Mouse (Mus musculus): ENCODE results near the gene S1pr1. TPM values are rescaled to one million over a fixed set of nuclear protein-coding genes. Genes with fewer than 3 reads are reported as not detected.

The S1pr1 gene
- polyA plus RNA-seq, 1 experiment, result 2.9 TPM

- no peaks in the 10 kb centered on the region for H3K79me3 ChIP-seq (ENCODE audit: low read depth)
- no peaks in the 10 kb centered on the region for H3K36me3 ChIP-seq (ENCODE audit: control insufficient read depth, insufficient read depth)
- no peaks in the 10 kb centered on the region for H3K79me2 ChIP-seq (ENCODE audit: control insufficient read depth, insufficient read depth)
- H3ac ChIP-seq (ENCODE audit: control insufficient read depth, insufficient read length, low read depth), result no peak overlapping the region
- H3K27me3 ChIP-seq (ENCODE audit: control insufficient read depth, insufficient read depth, insufficient read length), result no peaks in the 10 kb centered on the region
- no peak overlapping the region for H3K4me3 ChIP-seq (ENCODE audit: insufficient read depth, poor library complexity, severe bottlenecking)
- TF ChIP-seq CEBPB (IDR thresholded peaks at IDR 0.05; ENCODE audit: low read depth) (no peak), MAX (IDR thresholded peaks at IDR 0.05) (no peak), CTCF (IDR thresholded peaks at IDR 0.05; ENCODE audit: control insufficient read depth, insufficient read depth, insufficient read length) (no peak), FOSL1 (IDR thresholded peaks at IDR 0.05; ENCODE audit: insufficient read depth, low read length, poor library complexity, severe bottlenecking) (no peak), MYOG (IDR thresholded peaks at IDR 0.05; ENCODE audit: control insufficient read depth, extremely low read depth, insufficient read length) (no peak), USF1 (IDR thresholded peaks at IDR 0.05; ENCODE audit: low read depth) (no peak), MYOD1 (IDR thresholded peaks at IDR 0.05; ENCODE audit: control insufficient read depth, insufficient read length, low read depth) (no peak)
These were observed 10.5 kb downstream of the S1pr1 start for GRCm38 (mm10) chr3:115704254-115704908.

GRCm38 (mm10) chr3:115703720-115704119 is 11.2 kb downstream of the S1pr1 start:
- Histone ChIP-seq H3K79me2 (ENCODE audit: control insufficient read depth, insufficient read depth) (no peaks in the 10 kb centered on the region), H3K36me3 (ENCODE audit: control insufficient read depth, insufficient read depth) (no peaks in the 10 kb centered on the region), H3K27me3 (ENCODE audit: control insufficient read depth, insufficient read depth, insufficient read length) (no peaks in the 10 kb centered on the region), H3K4me3 (ENCODE audit: insufficient read depth, poor library complexity, severe bottlenecking) (no peak overlapping the region), H3K79me3 (ENCODE audit: low read depth) (no peaks in the 10 kb centered on the region), H3ac (ENCODE audit: control insufficient read depth, insufficient read length, low read depth) (no peak overlapping the region)
- TF ChIP-seq MYOG (IDR thresholded peaks at IDR 0.05; ENCODE audit: control insufficient read depth, extremely low read depth, insufficient read length) (no peak), CTCF (IDR thresholded peaks at IDR 0.05; ENCODE audit: control insufficient read depth, insufficient read depth, insufficient read length) (no peak), USF1 (IDR thresholded peaks at IDR 0.05; ENCODE audit: low read depth) (no peak), MAX (IDR thresholded peaks at IDR 0.05) (no peak), CEBPB (IDR thresholded peaks at IDR 0.05; ENCODE audit: low read depth) (no peak), FOSL1 (IDR thresholded peaks at IDR 0.05; ENCODE audit: insufficient read depth, low read length, poor library complexity, severe bottlenecking) (no peak), MYOD1 (IDR thresholded peaks at IDR 0.05; ENCODE audit: control insufficient read depth, insufficient read length, low read depth) (no peak)

GRCm38 (mm10) chr3:115702089-115702488 is 12.8 kb downstream of the S1pr1 start:
- Histone ChIP-seq H3K79me2 (ENCODE audit: control insufficient read depth, insufficient read depth) (no peaks in the 10 kb centered on the region), H3K4me3 (ENCODE audit: insufficient read depth, poor library complexity, severe bottlenecking) (no peak overlapping the region), H3K36me3 (ENCODE audit: control insufficient read depth, insufficient read depth) (no peaks in the 10 kb centered on the region), H3K27me3 (ENCODE audit: control insufficient read depth, insufficient read depth, insufficient read length) (no peaks in the 10 kb centered on the region), H3K79me3 (ENCODE audit: low read depth) (no peaks in the 10 kb centered on the region), H3ac (ENCODE audit: control insufficient read depth, insufficient read length, low read depth) (no peak overlapping the region)
- TF ChIP-seq CEBPB (IDR thresholded peaks at IDR 0.05; ENCODE audit: low read depth), result no peak
- TF ChIP-seq CTCF (IDR thresholded peaks at IDR 0.05; ENCODE audit: control insufficient read depth, insufficient read depth, insufficient read length), result no peak
- TF ChIP-seq MYOG (IDR thresholded peaks at IDR 0.05; ENCODE audit: control insufficient read depth, extremely low read depth, insufficient read length), result no peak
- TF ChIP-seq MYOD1 (IDR thresholded peaks at IDR 0.05; ENCODE audit: control insufficient read depth, insufficient read length, low read depth), result no peak
- TF ChIP-seq MAX (IDR thresholded peaks at IDR 0.05), result no peak

GRCm38 (mm10) chr3:115695194-115695891 is 19.5 kb downstream of the S1pr1 start:
- no peak for TF ChIP-seq MYOD1 (IDR thresholded peaks at IDR 0.05; ENCODE audit: control insufficient read depth, insufficient read length, low read depth)
- no peak for TF ChIP-seq FOSL1 (IDR thresholded peaks at IDR 0.05; ENCODE audit: insufficient read depth, low read length, poor library complexity, severe bottlenecking)
- no peak for TF ChIP-seq MYOG (IDR thresholded peaks at IDR 0.05; ENCODE audit: control insufficient read depth, extremely low read depth, insufficient read length)
- no peak for TF ChIP-seq CEBPB (IDR thresholded peaks at IDR 0.05; ENCODE audit: low read depth)
- TF ChIP-seq CTCF (IDR thresholded peaks at IDR 0.05; ENCODE audit: control insufficient read depth, insufficient read depth, insufficient read length), result no peak
- TF ChIP-seq MAX (IDR thresholded peaks at IDR 0.05), result no peak
- TF ChIP-seq USF1 (IDR thresholded peaks at IDR 0.05; ENCODE audit: low read depth), result no peak
- Histone ChIP-seq H3K79me3 (ENCODE audit: low read depth) (no peaks in the 10 kb centered on the region), H3K79me2 (ENCODE audit: control insufficient read depth, insufficient read depth) (no peaks in the 10 kb centered on the region), H3ac (ENCODE audit: control insufficient read depth, insufficient read length, low read depth) (no peak overlapping the region), H3K36me3 (ENCODE audit: control insufficient read depth, insufficient read depth) (no peaks in the 10 kb centered on the region), H3K4me3 (ENCODE audit: insufficient read depth, poor library complexity, severe bottlenecking) (no peak overlapping the region), H3K27me3 (ENCODE audit: control insufficient read depth, insufficient read depth, insufficient read length) (no peaks in the 10 kb centered on the region)

- H3K79me3 ChIP-seq (ENCODE audit: low read depth), result no peaks in the 10 kb centered on the region
- no peaks in the 10 kb centered on the region for H3K79me2 ChIP-seq (ENCODE audit: control insufficient read depth, insufficient read depth)
- H3K27me3 ChIP-seq (ENCODE audit: control insufficient read depth, insufficient read depth, insufficient read length), result no peaks in the 10 kb centered on the region
- no peak overlapping the region for H3K4me3 ChIP-seq (ENCODE audit: insufficient read depth, poor library complexity, severe bottlenecking)
- TF ChIP-seq CTCF (IDR thresholded peaks at IDR 0.05; ENCODE audit: control insufficient read depth, insufficient read depth, insufficient read length), result no peak
- no peak for TF ChIP-seq CEBPB (IDR thresholded peaks at IDR 0.05; ENCODE audit: low read depth)
- no peak for TF ChIP-seq MYOG (IDR thresholded peaks at IDR 0.05; ENCODE audit: control insufficient read depth, extremely low read depth, insufficient read length)
- no peak for TF ChIP-seq FOSL1 (IDR thresholded peaks at IDR 0.05; ENCODE audit: insufficient read depth, low read length, poor library complexity, severe bottlenecking)
- TF ChIP-seq MYOD1 (IDR thresholded peaks at IDR 0.05; ENCODE audit: control insufficient read depth, insufficient read length, low read depth), result no peak
- TF ChIP-seq MAX (IDR thresholded peaks at IDR 0.05), result no peak
- no peak for TF ChIP-seq USF1 (IDR thresholded peaks at IDR 0.05; ENCODE audit: low read depth)
- H3ac ChIP-seq (ENCODE audit: control insufficient read depth, insufficient read length, low read depth), result no peak overlapping the region
- H3K36me3 ChIP-seq (ENCODE audit: control insufficient read depth, insufficient read depth), result no peaks in the 10 kb centered on the region
These were observed 20.7 kb downstream of the S1pr1 start for GRCm38 (mm10) chr3:115694168-115694567.
